Mouse (Mus musculus) neural tube, embryonic 11.5 days (tissue): ENCODE measurements at regions not wholly inside any gene's neighbourhood (a gene's known extent, or its start where the extent isn't known, plus 50 kb on each side); places are given as distances from the start of the nearest gene placed in this dataset.

Source experiments
- ATAC-seq: fragments of 200-750 bp; cut with Nextera tagmentation; 2 replicates; pipeline ENCODE4 v1.8.0; 2017; ENCODE audit warnings: moderate number of reproducible peaks, mild to moderate bottlenecking, moderate TSS enrichment, moderate library complexity; ENCODE audit not compliant: insufficient read depth, low FRiP score, low TSS enrichment
- DNase-seq: peaks from one replicate; pipeline ENCODE4 v3.0.0-alpha.2; 2015; ENCODE audit warnings: low spot score
- H3K27ac ChIP-seq: fragments of 300-500 bp; sonication (generic); 2 replicates; pipeline ENCODE4 v1.5.1; 2014; ENCODE audit warnings: low read depth, mild to moderate bottlenecking, low read length
- H3K27me3 ChIP-seq: fragments of 300-500 bp; sonication (generic); 2 replicates; pipeline ENCODE4 v1.6.1; 2014; ENCODE audit warnings: mild to moderate bottlenecking, low read length, mixed read lengths; ENCODE audit not compliant: control insufficient read depth, insufficient read depth
- H3K36me3 ChIP-seq: fragments of 300-500 bp; sonication (generic); 2 replicates; pipeline ENCODE4 v1.6.1; 2014; ENCODE audit warnings: mild to moderate bottlenecking, low read length, moderate library complexity, mixed read lengths; ENCODE audit not compliant: control insufficient read depth, insufficient read depth
- H3K4me1 ChIP-seq: fragments of 300-500 bp; sonication (generic); 2 replicates; pipeline ENCODE4 v1.6.1; 2014; ENCODE audit warnings: low read length, mixed read lengths; ENCODE audit not compliant: control insufficient read depth, insufficient read depth
- H3K4me2 ChIP-seq: fragments of 300-500 bp; sonication (generic); 2 replicates; pipeline ENCODE4 v1.6.1; 2014; ENCODE audit warnings: low read depth, mild to moderate bottlenecking, moderate library complexity
- H3K4me3 ChIP-seq: fragments of 300-500 bp; sonication (generic); 2 replicates; pipeline ENCODE4 v1.5.1; 2014; ENCODE audit warnings: low read depth, low read length
- H3K9ac ChIP-seq: fragments of 300-500 bp; sonication (generic); 2 replicates; pipeline ENCODE4 v1.6.1; 2014; ENCODE audit warnings: mild to moderate bottlenecking, low read length
- H3K9me3 ChIP-seq: fragments of 300-500 bp; sonication (generic); 2 replicates; pipeline ENCODE4 v1.6.1; 2016; ENCODE audit warnings: low read length; ENCODE audit not compliant: control insufficient read depth
- WGBS: fragments of 180-500 bp; shearing (Covaris S2); extraction: QIAGEN DNeasy Blood & Tissue Kit; methylation state at CpG from one replicate; pipeline ENCODE4 v1.1.7; 2014; 5-methylcytosine and 5-hydroxymethylcytosine counted together

DNA sequence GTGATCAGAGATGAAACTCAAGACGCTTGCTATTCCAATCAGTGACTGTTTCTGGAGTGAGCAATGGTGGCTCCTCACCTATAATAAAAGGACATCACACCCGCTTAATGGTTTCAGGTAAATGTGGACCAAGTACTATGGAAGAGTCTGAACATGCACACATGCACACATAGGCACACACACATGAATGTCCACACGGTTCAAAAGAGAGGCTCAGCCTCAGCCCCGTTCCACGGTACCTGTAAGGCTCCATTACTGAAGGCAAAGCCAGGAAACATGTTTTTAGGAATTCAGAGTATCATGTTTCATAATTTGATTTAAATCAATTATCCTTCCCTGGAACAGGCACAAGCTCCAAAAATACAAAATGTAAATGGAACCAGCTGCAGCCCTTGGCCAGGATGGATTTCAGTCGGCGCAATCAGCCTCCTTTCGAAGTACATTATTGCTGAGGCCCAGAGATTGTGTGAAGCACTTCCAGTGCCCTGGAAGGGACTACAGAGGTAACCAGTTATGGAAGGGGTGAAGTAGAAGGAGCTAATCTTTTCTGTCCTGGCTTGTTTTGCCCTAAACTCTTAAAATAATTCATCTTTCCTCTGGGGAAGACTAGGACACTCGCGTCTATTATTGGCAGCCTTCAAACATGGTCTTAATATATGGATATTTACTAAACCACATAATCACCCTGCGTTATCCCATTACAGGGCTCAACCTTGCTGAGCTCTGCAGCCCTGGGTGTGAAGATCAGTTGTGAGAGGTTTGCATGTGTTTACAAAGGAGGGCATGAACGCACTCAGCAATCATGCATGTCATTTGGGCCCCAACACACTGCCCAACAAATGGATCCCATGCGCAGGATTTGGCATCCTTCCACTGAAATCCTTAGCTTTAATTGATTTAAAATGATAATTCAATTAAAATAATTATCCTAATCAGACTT is 415.2 kb upstream of the Meis1 start:
- no peak overlapping the region for H3K27ac ChIP-seq
- 88% methylated on average over 13 of the region's 13 CpGs for WGBS
- H3K4me1 ChIP-seq = no peaks in the 10 kb centered on the region
- no peak for DNase-seq
- H3K9me3 ChIP-seq = no peaks in the 10 kb centered on the region
- no peaks in the 10 kb centered on the region for H3K27me3 ChIP-seq
- H3K4me3 ChIP-seq = no peak overlapping the region
- no peak overlapping the region for H3K4me2 ChIP-seq
- H3K36me3 ChIP-seq = no peaks in the 10 kb centered on the region
- no peak for ATAC-seq
- no peak overlapping the region for H3K9ac ChIP-seq

DNA sequence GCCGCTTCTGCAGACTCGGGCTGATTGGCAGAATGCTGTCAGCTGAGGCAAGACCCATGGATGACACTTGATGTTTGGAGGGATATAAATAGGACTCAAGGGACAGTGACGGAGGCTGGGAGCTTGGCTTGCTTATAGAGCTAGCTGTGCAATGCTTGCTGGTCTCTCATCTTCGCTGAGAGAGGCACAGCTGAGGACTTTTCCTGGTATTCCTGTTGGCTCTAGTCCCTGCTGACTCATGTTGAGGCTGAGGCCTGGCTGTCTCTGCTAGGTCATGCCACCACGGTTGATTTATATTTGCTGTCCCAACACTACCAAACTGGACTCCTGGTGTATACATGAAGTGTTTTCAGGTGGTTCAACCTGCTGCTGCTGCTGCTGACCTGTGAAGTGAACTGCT is 419.6 kb upstream of the Meis1 start:
- Histone ChIP-seq H3K36me3 (no peaks in the 10 kb centered on the region), H3K4me1 (no peaks in the 10 kb centered on the region), H3K9ac (no peak overlapping the region), H3K4me3 (no peak overlapping the region), H3K9me3 (no peaks in the 10 kb centered on the region), H3K27me3 (no peaks in the 10 kb centered on the region), H3K4me2 (no peak overlapping the region), H3K27ac (no peak overlapping the region)
- no peak for DNase-seq
- WGBS = 83% methylated on average over 5 of the region's 5 CpGs
- no peak for ATAC-seq

DNA sequence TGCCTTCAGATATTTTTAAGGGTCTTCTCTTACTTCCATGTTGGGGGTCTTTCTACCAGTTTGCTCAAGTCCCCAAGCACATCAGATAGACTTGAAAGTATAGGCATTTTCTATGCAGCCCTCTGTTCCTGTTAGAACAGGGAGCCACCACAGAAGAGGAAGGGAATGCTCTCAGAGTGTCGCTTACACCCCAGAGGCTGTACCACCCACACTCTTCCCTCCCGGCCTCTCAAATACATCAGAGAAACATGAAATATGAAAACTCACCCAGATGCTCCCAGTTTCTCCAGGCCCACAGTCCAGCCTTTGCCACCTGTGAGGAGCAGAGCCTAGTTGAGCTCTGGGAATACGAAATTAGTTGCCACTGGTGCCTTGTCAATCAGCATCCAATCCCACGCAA is 423.2 kb upstream of the Meis1 start:
- no peaks in the 10 kb centered on the region for H3K9me3 ChIP-seq
- no peaks in the 10 kb centered on the region for H3K4me1 ChIP-seq
- no peak overlapping the region for H3K4me2 ChIP-seq
- no peak overlapping the region for H3K27ac ChIP-seq
- 75% methylated on average over 4 of the region's 4 CpGs for WGBS
- no peak overlapping the region for H3K9ac ChIP-seq
- H3K4me3 ChIP-seq = no peak overlapping the region
- no peaks in the 10 kb centered on the region for H3K27me3 ChIP-seq
- no peak for ATAC-seq
- no peak for DNase-seq
- H3K36me3 ChIP-seq = no peaks in the 10 kb centered on the region

DNA sequence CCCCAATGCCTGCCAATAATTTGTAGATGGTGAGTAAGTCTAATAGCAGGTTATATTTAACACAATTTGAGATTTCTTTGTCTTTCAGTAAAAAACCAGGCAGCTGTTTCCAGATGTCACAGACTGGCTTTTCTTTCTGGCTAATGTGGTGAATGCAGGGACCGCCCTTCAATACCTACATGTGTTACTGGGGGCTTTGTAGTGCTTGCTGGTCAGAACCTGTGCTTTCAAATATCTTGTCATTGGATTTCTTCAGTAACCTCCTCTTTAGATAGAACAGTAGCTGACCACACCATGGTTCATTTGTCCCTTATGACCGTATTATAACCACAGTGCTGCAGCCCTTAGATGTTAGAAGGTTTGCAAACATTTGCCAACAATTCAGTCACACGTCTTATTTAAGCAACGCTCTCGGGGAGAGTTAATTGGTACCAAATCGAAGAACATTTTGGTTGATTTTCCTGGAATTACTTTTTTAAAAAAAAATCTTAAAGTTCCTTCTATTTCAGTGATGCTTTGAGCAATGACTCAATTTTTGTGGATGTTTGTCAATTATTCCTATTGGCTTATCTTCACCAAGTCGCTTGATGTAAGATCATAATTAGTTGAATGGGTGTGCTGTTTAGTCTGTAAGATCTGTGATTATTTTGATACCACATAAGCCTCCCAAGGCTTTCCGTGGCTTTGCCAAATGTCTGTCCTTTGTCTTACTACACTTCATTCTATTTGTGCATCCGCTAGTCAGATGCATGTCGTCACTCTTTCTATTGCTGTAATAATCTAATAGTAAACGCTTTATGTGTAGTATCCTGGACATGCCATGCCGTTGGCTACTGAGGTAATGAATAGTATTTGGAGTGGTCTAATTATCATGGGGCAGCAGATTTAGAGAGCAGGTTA is 436.9 kb upstream of the Meis1 start:
- no peak for DNase-seq

DNA sequence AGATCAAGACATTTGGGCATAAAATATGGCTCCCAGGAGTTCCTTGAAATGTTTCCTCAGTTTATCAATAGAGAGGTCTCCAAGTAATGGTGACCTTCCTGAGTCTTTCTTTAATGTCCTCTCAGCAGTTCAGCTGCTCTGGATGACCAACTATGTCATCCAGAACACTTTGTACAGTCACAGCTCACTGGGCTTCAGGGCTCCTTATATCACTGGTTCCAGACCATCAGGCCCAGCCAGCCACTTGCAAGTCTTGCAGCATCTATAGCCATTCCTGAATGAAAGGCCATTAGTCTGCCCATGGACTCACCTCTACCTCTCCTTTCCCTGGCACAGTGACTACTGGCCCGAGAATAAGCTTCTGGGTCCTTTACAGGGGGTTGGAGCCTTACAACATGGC is 437.8 kb upstream of the Meis1 start:
- no peak for DNase-seq
- Histone ChIP-seq H3K4me2 (no peak overlapping the region), H3K4me1 (no peaks in the 10 kb centered on the region), H3K9me3 (no peaks in the 10 kb centered on the region), H3K36me3 (no peaks in the 10 kb centered on the region), H3K27me3 (no peaks in the 10 kb centered on the region), H3K27ac (no peak overlapping the region), H3K9ac (no peak overlapping the region), H3K4me3 (no peak overlapping the region)
- no peak for ATAC-seq
- 88% methylated on average over 1 of the region's 1 CpGs for WGBS

More for the DNA sequence above, 436.9 kb upstream of the Meis1 start:
- no peaks in the 10 kb centered on the region for H3K9me3 ChIP-seq
- no peak overlapping the region for H3K4me2 ChIP-seq
- no peaks in the 10 kb centered on the region for H3K36me3 ChIP-seq
- WGBS = 92% methylated on average over 12 of the region's 12 CpGs
- no peaks in the 10 kb centered on the region for H3K4me1 ChIP-seq
- no peak for ATAC-seq
- no peaks in the 10 kb centered on the region for H3K27me3 ChIP-seq
- no peak overlapping the region for H3K4me3 ChIP-seq
- H3K9ac ChIP-seq = no peak overlapping the region
- no peak overlapping the region for H3K27ac ChIP-seq

DNA sequence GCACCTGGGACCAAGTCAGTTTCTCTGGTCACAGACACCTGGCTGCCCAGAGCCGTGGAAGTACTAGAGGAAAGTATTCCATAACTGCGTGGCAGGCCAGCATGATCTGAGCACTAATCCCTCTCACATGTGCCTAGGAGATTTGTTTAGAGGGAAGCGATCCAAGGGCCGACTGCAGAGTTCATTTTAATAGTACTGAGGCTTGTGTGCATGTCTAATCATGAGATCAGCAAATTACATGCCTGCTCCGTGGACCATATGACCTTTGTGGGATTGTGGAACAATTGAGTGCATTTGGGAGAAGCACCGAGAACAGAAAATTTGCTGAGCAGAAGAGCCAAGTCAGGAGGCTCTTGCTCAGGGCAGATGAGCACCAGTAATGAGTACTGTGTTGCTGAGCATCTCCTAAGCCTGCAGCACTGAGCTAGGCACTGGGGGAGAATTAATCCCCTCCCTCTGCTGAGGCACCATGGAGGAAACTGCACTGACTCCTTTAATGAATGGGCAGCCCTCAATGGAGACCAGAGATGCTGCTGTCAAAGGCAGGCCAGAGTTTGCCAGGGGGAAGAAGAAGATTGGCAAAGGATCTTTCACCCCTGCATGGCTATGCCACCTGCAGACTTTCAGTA is 445.1 kb upstream of the Meis1 start:
- no peak overlapping the region for H3K4me3 ChIP-seq
- no peaks in the 10 kb centered on the region for H3K36me3 ChIP-seq
- H3K27me3 ChIP-seq = no peaks in the 10 kb centered on the region
- H3K9me3 ChIP-seq = no peaks in the 10 kb centered on the region
- H3K9ac ChIP-seq = no peak overlapping the region
- H3K4me2 ChIP-seq = no peak overlapping the region
- no peak for DNase-seq
- no peaks in the 10 kb centered on the region for H3K4me1 ChIP-seq
- 79% methylated on average over 6 of the region's 6 CpGs for WGBS
- H3K27ac ChIP-seq = no peak overlapping the region
- ATAC-seq = no peak

DNA sequence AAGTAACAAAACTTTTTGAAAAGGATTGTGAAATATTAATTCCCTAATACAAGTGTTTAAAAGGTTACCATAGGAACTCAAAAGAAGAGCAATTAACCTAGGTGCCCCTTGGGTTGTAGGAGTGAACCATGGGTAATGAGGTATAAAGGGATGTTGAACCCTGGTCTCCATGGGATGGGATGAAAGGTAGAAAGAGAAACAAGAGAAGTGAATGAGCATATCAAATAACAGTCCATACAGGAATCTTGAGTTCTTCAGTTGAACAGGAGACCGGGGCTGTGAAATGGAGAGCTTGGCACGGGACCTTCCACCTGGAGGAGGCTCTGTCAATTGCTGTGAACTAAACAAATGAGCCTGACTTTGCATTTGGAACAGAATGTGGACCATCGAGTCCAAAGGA is 449.6 kb upstream of the Meis1 start:
- DNase-seq (no peak), ATAC-seq (no peak)
- no peaks in the 10 kb centered on the region for H3K36me3 ChIP-seq
- H3K27me3 ChIP-seq = no peaks in the 10 kb centered on the region
- no peak overlapping the region for H3K27ac ChIP-seq
- H3K4me1 ChIP-seq = no peaks in the 10 kb centered on the region
- no peak overlapping the region for H3K4me3 ChIP-seq
- no peak overlapping the region for H3K9ac ChIP-seq
- H3K4me2 ChIP-seq = no peak overlapping the region
- 94% methylated on average over 3 of the region's 3 CpGs for whole genome bisulfite sequencing
- H3K9me3 ChIP-seq = no peaks in the 10 kb centered on the region

DNA sequence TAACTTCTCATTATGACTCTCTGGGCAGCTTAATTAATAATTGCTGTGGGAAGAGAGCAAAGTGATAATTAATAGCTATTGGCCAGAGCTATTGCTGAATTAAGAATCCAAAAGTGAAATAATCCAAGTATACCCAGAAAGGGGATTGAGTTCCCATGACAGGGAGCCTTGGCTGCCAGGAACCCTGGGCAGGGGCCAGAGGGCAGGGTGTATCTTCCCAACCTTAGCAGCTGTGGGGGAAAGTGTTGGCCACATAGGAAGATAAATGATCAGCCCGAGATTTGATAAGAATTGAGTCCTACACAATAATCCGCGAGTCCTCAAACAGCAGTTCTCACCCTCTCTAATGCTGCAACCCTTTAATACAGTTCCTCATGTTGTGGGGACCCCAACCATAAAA is 450.0 kb upstream of the Meis1 start:
- DNase-seq (no peak), ATAC-seq (no peak)
- 89% methylated on average over 3 of the region's 3 CpGs for WGBS
- no peak overlapping the region for H3K4me2 ChIP-seq
- H3K4me3 ChIP-seq = no peak overlapping the region
- no peak overlapping the region for H3K9ac ChIP-seq
- no peaks in the 10 kb centered on the region for H3K36me3 ChIP-seq
- no peak overlapping the region for H3K27ac ChIP-seq
- no peaks in the 10 kb centered on the region for H3K9me3 ChIP-seq
- H3K4me1 ChIP-seq = no peaks in the 10 kb centered on the region
- H3K27me3 ChIP-seq = no peaks in the 10 kb centered on the region
